Mouse (Mus musculus) cerebellum, adult 9-10 months (tissue): ENCODE measurements around the gene Manba.

Source experiments
- DNase-seq: peaks from one replicate; pipeline ENCODE4 v3.0.0; 2022

Gene Manba

GRCm38 (mm10) chr3:135586060-135586459, 100.6 kb downstream of the Manba start:
- DNase-seq, result no peak

GRCm38 (mm10) chr3:135586471-135586880, 101.1 kb downstream of the Manba start:
- no peak for DNase-seq

DNA sequence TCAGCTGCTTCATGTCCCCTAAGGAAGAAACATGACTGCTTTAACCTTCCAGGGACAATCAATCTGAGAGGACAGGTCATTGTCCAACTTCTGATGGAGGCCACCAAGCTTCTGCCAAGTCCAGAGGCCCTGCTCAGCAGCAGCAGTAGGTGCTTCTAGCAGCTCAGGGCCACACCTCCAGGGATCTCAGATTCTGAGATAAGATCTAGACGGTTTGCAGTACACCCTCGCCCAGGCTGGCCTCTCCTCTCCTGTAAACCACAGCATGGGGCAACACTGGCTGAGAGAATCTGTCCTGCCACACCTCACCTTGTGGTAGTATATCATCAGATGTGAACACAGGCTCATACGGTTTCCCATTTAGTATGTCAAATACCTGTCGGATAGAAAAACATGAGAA, 105.1 kb downstream of the Manba start:
- DNase-seq, result no peak

GRCm38 (mm10) chr3:135591376-135591775, 106.0 kb downstream of the Manba start:
- DNase-seq, result no peak

DNA sequence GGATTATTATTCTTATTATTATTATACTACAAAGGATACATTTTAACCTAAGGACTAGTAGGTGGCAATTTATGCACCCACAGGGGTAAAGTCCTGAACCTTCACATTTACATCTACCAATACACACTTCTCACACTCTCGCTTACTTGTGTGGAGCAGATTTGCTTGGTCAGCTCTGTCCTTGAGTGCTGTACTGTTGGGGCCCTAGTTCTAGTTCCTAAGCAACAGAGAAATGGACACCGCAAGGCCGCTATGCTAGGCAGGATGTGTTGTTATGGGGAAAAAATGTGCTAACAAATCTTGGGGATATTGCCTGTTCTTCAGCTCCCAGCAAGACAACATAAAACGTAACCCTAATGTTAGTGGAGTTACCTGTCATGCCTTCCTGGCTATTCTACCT, 106.6 kb downstream of the Manba start:
- DNase-seq, result no peak

DNA sequence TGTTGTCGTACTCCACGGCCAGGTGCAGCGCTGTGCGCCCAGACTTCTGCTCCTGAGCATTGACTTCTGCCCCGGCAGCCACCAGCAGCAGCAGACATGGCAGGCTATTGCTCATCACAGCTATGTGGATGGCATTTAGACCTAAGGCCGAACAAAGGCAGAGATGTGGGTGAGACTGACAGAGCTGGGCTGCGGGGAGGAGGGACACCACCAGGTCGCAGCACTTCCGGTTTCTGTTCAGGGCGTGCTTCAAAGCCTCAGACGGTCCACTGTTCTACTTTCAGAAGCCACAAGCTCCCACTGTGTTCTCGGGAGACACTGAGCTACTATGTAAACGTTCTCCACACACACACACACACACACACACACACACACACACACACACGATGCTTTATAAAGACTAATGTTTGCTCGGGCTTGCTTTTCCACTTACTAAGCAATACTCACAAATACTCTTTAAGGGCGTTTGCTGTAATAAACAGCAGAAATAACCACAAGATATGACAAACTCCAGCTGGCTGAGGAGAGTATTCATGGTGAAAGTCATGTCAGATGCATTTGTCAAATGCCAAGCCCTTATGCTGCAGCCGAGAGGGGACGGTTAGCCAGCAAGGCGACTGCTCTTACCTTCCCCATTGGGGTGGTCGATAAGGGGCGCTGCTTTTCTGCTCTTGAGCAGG, 109.0 kb downstream of the Manba start:
- no peak for DNase-seq

DNA sequence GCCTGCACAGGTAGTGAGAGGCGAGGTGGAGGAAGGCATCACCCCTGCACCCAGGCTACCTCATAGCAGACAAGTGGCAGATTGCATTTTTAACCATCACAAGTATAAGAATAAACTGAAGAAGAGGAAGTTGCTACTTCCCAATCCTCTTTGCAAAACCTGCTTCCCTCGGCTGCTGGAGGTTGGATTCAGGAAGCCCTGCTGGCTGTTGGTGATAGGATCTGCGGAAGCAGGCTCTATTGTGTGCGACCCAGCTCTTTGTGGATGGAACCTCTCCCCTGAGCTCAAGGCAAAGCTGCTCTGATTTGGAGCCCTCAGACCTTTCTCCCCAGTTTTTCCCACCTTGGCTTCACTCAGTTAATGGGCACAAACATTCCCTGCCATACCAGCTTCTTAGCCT, 111.6 kb downstream of the Manba start:
- no peak for DNase-seq

- no peak for DNase-seq
Observed at GRCm38 (mm10) chr3:135598355-135598754, 112.9 kb downstream of the Manba start.

GRCm38 (mm10) chr3:135602731-135603130, 117.3 kb downstream of the Manba start:
- DNase-seq, result no peak

DNA sequence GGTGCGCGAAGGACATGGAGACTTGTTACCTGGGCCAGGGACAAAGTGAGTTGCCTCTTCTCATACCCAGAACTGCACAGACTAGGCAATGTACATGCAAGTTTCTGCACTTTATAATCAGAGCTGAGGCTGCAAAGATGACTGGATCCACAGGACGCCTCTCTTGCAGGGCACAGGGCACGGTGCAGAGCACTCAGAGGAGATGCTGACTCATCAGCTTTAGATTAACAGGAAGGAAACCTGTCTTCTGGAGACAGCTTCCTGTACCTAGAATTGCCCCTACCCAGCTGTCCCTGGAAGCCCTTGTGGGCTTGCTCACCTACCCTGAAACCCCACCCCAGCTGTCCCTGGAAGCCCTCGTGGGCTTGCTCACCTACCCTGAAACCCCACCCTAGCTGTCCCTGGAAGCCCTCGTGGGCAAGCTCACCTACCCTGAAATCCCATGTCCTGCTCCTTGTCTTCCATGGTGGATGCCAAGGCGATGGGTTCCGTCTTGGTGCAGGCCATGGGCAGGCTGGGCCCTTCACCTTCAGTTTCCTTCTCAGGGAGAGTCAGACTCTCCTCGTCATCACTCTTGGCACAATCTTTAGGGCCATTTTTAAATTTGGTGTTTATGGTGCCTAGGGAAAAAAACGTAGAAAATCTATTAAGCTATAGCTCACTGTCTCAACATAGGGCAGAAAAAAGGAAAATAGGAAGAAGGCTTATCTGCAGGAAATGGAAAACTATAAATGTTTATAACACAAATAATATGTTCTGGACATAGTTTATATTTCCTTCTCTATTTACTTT, 119.4 kb downstream of the Manba start:
- no peak for DNase-seq

- DNase-seq, result no peak
Observed at GRCm38 (mm10) chr3:135605474-135605873, 120.1 kb downstream of the Manba start.

DNA sequence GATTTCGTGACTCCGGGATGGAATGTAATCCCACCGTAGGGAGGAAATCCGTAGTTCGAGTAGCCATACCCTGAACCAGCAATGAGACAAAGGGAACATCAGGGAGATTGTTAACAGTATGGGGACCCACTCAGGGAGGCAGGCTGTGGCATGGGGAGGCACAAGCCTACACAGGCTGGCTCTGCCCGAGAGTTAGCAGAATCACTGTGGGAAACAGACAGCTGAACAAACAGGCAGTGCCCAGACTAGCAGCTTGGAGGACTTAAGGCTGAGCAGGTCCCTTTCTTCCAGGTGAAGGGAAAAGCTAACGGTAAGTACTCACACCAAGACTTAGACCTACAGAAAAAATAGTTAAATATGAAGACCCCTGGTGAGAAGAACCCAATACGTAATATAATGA, 121.2 kb downstream of the Manba start:
- DNase-seq, result no peak

- DNase-seq, result no peak
Observed at GRCm38 (mm10) chr3:135607021-135607420, 121.6 kb downstream of the Manba start.

DNA sequence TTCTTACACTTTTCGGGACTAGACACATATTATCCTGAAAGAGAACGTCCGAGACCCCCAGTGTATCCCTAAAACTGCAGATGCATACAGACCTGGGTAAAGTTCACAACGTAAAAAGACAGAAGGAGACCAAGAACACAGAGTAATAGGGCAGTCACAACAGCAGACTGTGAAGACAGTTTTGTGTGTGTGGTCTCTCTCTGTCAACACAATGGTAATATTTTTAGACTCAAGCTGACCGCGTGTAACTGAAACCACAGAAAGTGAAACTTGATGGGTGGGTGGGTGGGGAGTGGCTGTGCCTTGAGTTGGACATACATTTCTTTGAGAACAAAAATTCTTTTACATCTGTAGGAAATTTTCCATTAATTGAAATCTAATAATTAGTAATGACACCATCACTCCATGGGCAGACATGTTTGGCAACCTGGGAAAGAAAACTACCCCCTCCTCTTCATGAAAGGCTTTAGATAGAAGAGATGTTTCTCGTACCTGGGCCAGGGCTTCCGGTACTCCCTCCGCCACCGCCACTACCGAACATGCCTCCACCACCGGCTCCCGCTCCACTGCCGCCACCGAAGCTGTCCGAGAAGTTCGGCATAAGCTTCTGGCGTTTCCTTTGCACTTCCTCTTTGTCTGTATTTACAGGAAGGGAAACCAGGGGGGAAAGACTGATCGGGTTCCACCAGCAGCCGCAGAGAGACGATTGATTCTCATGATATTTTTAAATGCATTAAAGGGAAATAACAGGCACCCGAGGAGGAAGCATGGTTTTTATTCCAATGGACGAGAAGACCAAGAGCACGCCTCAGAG, 122.5 kb downstream of the Manba start:
- no peak for DNase-seq

DNA sequence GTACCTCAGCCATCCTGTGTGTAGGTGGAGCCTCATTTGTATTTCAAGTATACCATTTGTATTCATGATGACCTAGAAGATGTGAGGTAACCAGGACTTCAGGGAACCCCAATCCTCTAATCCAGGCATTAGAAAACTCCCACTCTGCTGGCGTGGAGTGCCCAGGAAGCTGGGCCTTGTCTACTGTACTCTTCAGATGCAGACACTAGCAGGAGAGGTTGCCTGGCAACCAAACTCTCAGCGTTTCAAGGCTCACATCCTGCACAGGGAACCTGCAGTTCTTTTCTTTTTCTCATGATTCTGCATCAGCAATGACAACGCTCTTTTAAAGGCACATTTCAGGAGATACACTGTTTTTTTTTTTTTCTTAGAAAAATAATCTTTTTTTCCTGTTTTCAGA, 124.8 kb downstream of the Manba start:
- no peak for DNase-seq

DNA sequence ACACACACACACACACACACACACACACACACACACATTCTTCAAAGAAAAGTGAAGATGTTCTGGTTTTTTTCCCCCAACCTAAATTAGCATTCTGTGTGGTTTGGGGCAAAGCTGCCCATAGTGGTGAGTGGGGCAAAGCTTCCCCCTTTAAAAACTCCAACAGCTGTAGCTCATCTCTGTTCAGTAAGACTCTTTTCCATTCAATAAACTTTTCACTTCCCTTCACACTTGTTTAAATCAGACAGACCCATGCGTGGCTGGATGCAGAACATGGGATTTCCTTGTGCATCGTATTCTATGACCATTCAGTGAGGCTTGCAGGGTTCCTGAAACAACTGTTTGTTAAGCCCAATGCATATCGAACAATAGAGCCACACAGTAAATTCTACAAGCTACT, 129.0 kb downstream of the Manba start:
- DNase-seq, result no peak

DNA sequence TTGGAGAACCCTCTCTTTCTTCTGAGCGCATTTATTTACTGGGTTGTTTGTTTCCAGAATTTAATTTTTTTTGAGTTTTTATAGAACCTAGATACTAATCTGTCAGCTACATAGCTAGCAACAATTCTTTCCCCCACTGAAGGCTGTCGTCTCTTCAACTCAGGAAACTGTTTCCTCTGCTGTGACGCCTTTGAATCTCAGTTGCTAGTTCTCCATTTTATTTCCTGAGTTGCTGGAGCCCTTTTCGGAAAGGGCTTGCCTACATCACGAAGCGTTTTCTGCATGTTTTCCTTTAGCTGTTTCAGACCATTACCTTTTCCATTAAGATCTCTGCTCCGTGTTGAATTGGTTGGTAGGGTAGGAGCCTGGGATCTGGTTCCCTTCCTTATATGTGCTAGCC, 131.3 kb downstream of the Manba start:
- no peak for DNase-seq
